Mouse (Mus musculus): ENCODE data around the gene Map6. TPM values are rescaled to one million over a fixed set of nuclear protein-coding genes. Genes with fewer than 3 reads are reported as not detected.
A peak's percentile ranks its signal among the peaks of the same experiment; 100 is the strongest.

Gene Map6
- polyA plus RNA-seq, 1 experiment from 2014 or later = 57.0 TPM

- no peak overlapping the region for H3K4me3 ChIP-seq (ENCODE audit: low read depth, low read length)
- H3K9me3 ChIP-seq (ENCODE audit: control insufficient read depth, low read length) = no peaks in the 10 kb centered on the region
- H3K27ac ChIP-seq (ENCODE audit: low read depth, low read length) = no peak overlapping the region
- 68% methylated on average over 6 of the region's 6 CpGs for WGBS
- H3K9ac ChIP-seq (ENCODE audit: low read length) = no peak overlapping the region
- DNase-seq (ENCODE audit: low spot score) = no peak
- ATAC-seq (ENCODE audit: insufficient read depth, low FRiP score, low TSS enrichment) = no peak
- peaks cover 10% of the 10 kb centered on the region; the same call in 1 of the 2 replicates for H3K4me1 ChIP-seq (ENCODE audit: control insufficient read depth, insufficient read depth, low read length)
- H3K4me2 ChIP-seq (ENCODE audit: low read depth) = no peak overlapping the region
- no peaks in the 10 kb centered on the region for H3K36me3 ChIP-seq (ENCODE audit: control insufficient read depth, insufficient read depth, low read length)
- no peaks in the 10 kb centered on the region for H3K27me3 ChIP-seq (ENCODE audit: control insufficient read depth, insufficient read depth, low read length)
These were observed 34.7 kb upstream of the Map6 start for GRCm38 (mm10) chr7:99232571-99232970.

- H3K9ac ChIP-seq (ENCODE audit: low read length) = no peak overlapping the region
- no peak overlapping the region for H3K27ac ChIP-seq (ENCODE audit: low read depth, low read length)
- DNase-seq (ENCODE audit: low spot score) (no peak), ATAC-seq (ENCODE audit: insufficient read depth, low FRiP score, low TSS enrichment) (no peak)
- H3K4me2 ChIP-seq (ENCODE audit: low read depth) = no peak overlapping the region
- H3K4me3 ChIP-seq (ENCODE audit: low read depth, low read length) = no peak overlapping the region
- no peaks in the 10 kb centered on the region for H3K27me3 ChIP-seq (ENCODE audit: control insufficient read depth, insufficient read depth, low read length)
- WGBS = 47% methylated on average over 2 of the region's 2 CpGs
- no peaks in the 10 kb centered on the region for H3K9me3 ChIP-seq (ENCODE audit: control insufficient read depth, low read length)
- no peaks in the 10 kb centered on the region for H3K36me3 ChIP-seq (ENCODE audit: control insufficient read depth, insufficient read depth, low read length)
- peaks cover 16% of the 10 kb centered on the region; the same call in 1 of the 2 replicates for H3K4me1 ChIP-seq (ENCODE audit: control insufficient read depth, insufficient read depth, low read length)
These were observed 32.3 kb upstream of the Map6 start for GRCm38 (mm10) chr7:99234916-99235315.

- Histone ChIP-seq H3K4me3 (ENCODE audit: low read depth, low read length) (no peak overlapping the region), H3K36me3 (ENCODE audit: control insufficient read depth, insufficient read depth, low read length) (no peaks in the 10 kb centered on the region), H3K4me2 (ENCODE audit: low read depth) (no peak overlapping the region), H3K27me3 (ENCODE audit: control insufficient read depth, insufficient read depth, low read length) (no peaks in the 10 kb centered on the region), H3K9ac (ENCODE audit: low read length) (no peak overlapping the region), H3K4me1 (ENCODE audit: control insufficient read depth, insufficient read depth, low read length) (peaks cover 16% of the 10 kb centered on the region; the same call in 1 of the 2 replicates), H3K9me3 (ENCODE audit: control insufficient read depth, low read length) (no peaks in the 10 kb centered on the region), H3K27ac (ENCODE audit: low read depth, low read length) (no peak overlapping the region)
- DNase-seq (ENCODE audit: low spot score) = no peak
- WGBS = 41% methylated on average over 2 of the region's 2 CpGs
- no peak for ATAC-seq (ENCODE audit: insufficient read depth, low FRiP score, low TSS enrichment)
These were observed 31.6 kb upstream of the Map6 start for GRCm38 (mm10) chr7:99235657-99236056.

- H3K9me3 ChIP-seq (ENCODE audit: control insufficient read depth, low read length) = no peaks in the 10 kb centered on the region
- H3K4me2 ChIP-seq (ENCODE audit: low read depth) = no peak overlapping the region
- DNase-seq (ENCODE audit: low spot score) (peak; percentile 43), ATAC-seq (ENCODE audit: insufficient read depth, low FRiP score, low TSS enrichment) (no peak)
- 11% methylated on average over 8 of the region's 8 CpGs for WGBS
- H3K36me3 ChIP-seq (ENCODE audit: control insufficient read depth, insufficient read depth, low read length) = no peaks in the 10 kb centered on the region
- no peak overlapping the region for H3K9ac ChIP-seq (ENCODE audit: low read length)
- no peak overlapping the region for H3K27ac ChIP-seq (ENCODE audit: low read depth, low read length)
- no peaks in the 10 kb centered on the region for H3K27me3 ChIP-seq (ENCODE audit: control insufficient read depth, insufficient read depth, low read length)
- peaks cover 16% of the 10 kb centered on the region; the same call in 1 of the 2 replicates for H3K4me1 ChIP-seq (ENCODE audit: control insufficient read depth, insufficient read depth, low read length)
- no peak overlapping the region for H3K4me3 ChIP-seq (ENCODE audit: low read depth, low read length)
These were observed 30.2 kb upstream of the Map6 start for GRCm38 (mm10) chr7:99236888-99237660.

GRCm38 (mm10) chr7:99238417-99238816 lies 28.8 kb upstream of the Map6 start, which contains the start of gene Mogat2:
Gene Mogat2, minus strand, starts transcription at chr7:99238619.
- no peak for DNase-seq (ENCODE audit: low spot score)
- no peak within 1 kb of the TSS for H3K27ac ChIP-seq (ENCODE audit: low read depth, low read length)

GRCm38 (mm10) chr7:99242097-99242496 lies 25.1 kb upstream of the Map6 start:
- Histone ChIP-seq H3K4me1 (ENCODE audit: control insufficient read depth, insufficient read depth, low read length) (peaks cover 9% of the 10 kb centered on the region; the same call in 1 of the 2 replicates), H3K9ac (ENCODE audit: low read length) (no peak overlapping the region), H3K9me3 (ENCODE audit: control insufficient read depth, low read length) (no peaks in the 10 kb centered on the region), H3K36me3 (ENCODE audit: control insufficient read depth, insufficient read depth, low read length) (no peaks in the 10 kb centered on the region), H3K27me3 (ENCODE audit: control insufficient read depth, insufficient read depth, low read length) (no peaks in the 10 kb centered on the region), H3K4me3 (ENCODE audit: low read depth, low read length) (no peak overlapping the region), H3K27ac (ENCODE audit: low read depth, low read length) (no peak overlapping the region), H3K4me2 (ENCODE audit: low read depth) (no peak overlapping the region)
- 94% methylated on average over 11 of the region's 11 CpGs for WGBS
- DNase-seq (ENCODE audit: low spot score) (no peak), ATAC-seq (ENCODE audit: insufficient read depth, low FRiP score, low TSS enrichment) (no peak)

More at GRCm38 (mm10) chr7:99238417-99238816, 28.8 kb upstream of the Map6 start, which contains the start of gene Mogat2:
- H3K9me3 ChIP-seq (ENCODE audit: control insufficient read depth, low read length) = no peaks in the 10 kb centered on the region
- H3K4me1 ChIP-seq (ENCODE audit: control insufficient read depth, insufficient read depth, low read length) = peaks cover 16% of the 10 kb centered on the region; the same call in 1 of the 2 replicates
- peak within 1 kb of the TSS; percentile 28 for H3K4me2 ChIP-seq (ENCODE audit: low read depth)
- 4% methylated on average over 13 of the region's 13 CpGs for WGBS
- H3K4me3 ChIP-seq (ENCODE audit: low read depth, low read length) = 0 out of 2 replicates have a peak within 1 kb of the TSS, but pooled peaks have one; percentile 1
- no peaks in the 10 kb centered on the region for H3K27me3 ChIP-seq (ENCODE audit: control insufficient read depth, insufficient read depth, low read length)
- H3K36me3 ChIP-seq (ENCODE audit: control insufficient read depth, insufficient read depth, low read length) = no peaks in the 10 kb centered on the region
- ATAC-seq (ENCODE audit: insufficient read depth, low FRiP score, low TSS enrichment) = no peak
- no peak within 1 kb of the TSS for H3K9ac ChIP-seq (ENCODE audit: low read length)

- peak overlapping the region; percentile 67 for H3K4me2 ChIP-seq (ENCODE audit: low read depth)
- 33% methylated on average over 5 of the region's 5 CpGs for WGBS
- no peak overlapping the region for H3K27ac ChIP-seq (ENCODE audit: low read depth, low read length)
- no peaks in the 10 kb centered on the region for H3K27me3 ChIP-seq (ENCODE audit: control insufficient read depth, insufficient read depth, low read length)
- no peak for DNase-seq (ENCODE audit: low spot score)
- H3K9ac ChIP-seq (ENCODE audit: low read length) = no peak overlapping the region
- no peaks in the 10 kb centered on the region for H3K36me3 ChIP-seq (ENCODE audit: control insufficient read depth, insufficient read depth, low read length)
- no peaks in the 10 kb centered on the region for H3K9me3 ChIP-seq (ENCODE audit: control insufficient read depth, low read length)
- H3K4me3 ChIP-seq (ENCODE audit: low read depth, low read length) = no peak overlapping the region
- no peak for ATAC-seq (ENCODE audit: insufficient read depth, low FRiP score, low TSS enrichment)
- 0 out of 2 replicates have a peak, but pooled peaks cover 3% of the 10 kb centered on the region for H3K4me1 ChIP-seq (ENCODE audit: control insufficient read depth, insufficient read depth, low read length)
These were observed 19.0 kb upstream of the Map6 start for GRCm38 (mm10) chr7:99248157-99248742.

GRCm38 (mm10) chr7:99248906-99249581 lies 18.2 kb upstream of the Map6 start:
- H3K4me2 ChIP-seq (ENCODE audit: low read depth) = peak overlapping the region; percentile 67
- 0 out of 2 replicates have a peak, but pooled peaks cover 3% of the 10 kb centered on the region for H3K4me1 ChIP-seq (ENCODE audit: control insufficient read depth, insufficient read depth, low read length)
- H3K9ac ChIP-seq (ENCODE audit: low read length) = peak overlapping the region; percentile 45
- H3K27me3 ChIP-seq (ENCODE audit: control insufficient read depth, insufficient read depth, low read length) = no peaks in the 10 kb centered on the region
- no peaks in the 10 kb centered on the region for H3K9me3 ChIP-seq (ENCODE audit: control insufficient read depth, low read length)
- peak; percentile 50; the same call in 1 of the 2 replicates for ATAC-seq (ENCODE audit: insufficient read depth, low FRiP score, low TSS enrichment)
- H3K27ac ChIP-seq (ENCODE audit: low read depth, low read length) = no peak overlapping the region
- no peaks in the 10 kb centered on the region for H3K36me3 ChIP-seq (ENCODE audit: control insufficient read depth, insufficient read depth, low read length)
- peak overlapping the region; percentile 39 for H3K4me3 ChIP-seq (ENCODE audit: low read depth, low read length)
- no peak for DNase-seq (ENCODE audit: low spot score)
- under 1% methylated on average over 39 of the region's 44 CpGs for WGBS
